Mouse (Mus musculus): ENCODE data around the gene Fam186a.
A peak's percentile ranks its signal among the peaks of the same experiment; 100 is the strongest.
"Not testable (repeated sequence)": the region's sequence is repeated elsewhere in the genome, so short reads cannot be mapped to it uniquely, and the experiment has no call there.

Fam186a gene

DNA sequence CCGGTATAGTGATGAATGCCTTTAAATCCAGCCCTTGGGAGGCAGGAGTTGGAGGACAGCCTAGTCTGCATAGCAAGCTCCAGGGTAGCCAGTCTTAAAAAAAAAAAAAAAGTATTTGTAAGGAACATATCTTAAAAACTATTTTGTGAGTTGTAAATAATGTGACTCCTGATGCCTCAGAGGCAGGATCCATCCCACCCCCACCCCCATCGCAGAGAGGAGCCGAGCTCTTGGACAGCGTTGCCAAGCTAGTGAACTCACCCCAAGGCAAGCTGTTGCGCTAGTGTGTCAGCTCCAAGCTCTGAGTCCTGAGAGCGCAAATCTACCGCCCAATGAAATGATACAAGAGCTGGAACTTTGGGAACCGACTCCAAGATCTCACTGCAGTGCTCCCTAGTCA, 35.6 kb downstream of the Fam186a start:
- no peak for DNase-seq

DNA sequence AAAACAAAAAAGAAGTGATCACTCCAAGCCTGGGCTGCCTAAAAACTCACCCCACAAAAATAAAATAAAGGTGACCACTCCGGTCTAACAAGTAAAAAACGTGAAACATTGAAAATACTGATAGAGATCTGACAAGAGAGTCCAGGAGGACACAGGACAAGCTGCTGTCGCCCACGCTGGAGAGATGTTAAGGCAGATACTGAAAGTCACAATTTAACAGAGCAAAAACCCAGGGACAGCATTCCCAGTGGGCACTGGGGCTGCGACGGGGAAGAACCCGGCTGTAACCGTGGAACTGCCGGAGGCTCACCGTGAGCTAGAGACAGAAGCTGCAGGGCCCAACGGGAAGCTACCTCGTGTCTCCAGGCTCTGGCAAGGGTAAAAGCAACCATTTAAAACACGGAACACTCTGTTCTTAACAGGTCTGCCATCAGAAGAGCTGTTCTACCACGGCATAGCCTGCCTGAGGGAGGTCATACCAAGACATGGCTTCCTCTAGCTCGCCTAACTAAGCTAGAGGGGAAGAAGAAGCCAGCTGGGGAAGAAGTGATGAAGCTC, 47.2 kb downstream of the Fam186a start:
- no peak for DNase-seq

DNA sequence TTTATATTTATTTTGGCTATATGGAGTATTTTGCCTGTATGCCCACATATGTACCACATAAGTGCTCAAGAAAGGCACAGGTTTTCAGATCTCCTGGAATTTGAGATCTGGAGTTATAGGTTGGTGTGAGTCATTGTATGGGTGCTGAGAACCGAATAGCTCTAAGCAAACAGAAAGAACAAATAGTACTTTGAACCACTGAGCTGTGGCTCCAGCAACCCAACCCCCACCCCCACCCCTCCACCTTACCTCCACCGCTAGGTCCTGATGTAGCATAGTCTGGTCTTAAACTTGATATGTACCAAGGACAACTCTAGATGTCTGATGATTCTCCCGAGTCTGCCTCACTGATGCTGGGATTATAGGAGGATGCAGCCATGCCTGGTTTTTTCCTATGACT, 49.6 kb downstream of the Fam186a start:
- no peak for DNase-seq

- no peak for DNase-seq
Observed at GRCm38 (mm10) chr15:99914613-99915012, 52.2 kb downstream of the Fam186a start.

- DNase-seq = no peak
Observed at GRCm38 (mm10) chr15:99911785-99912184, 55.1 kb downstream of the Fam186a start.

- DNase-seq = peak; percentile 49
Observed at GRCm38 (mm10) chr15:99909339-99909996, 57.4 kb downstream of the Fam186a start.

DNA sequence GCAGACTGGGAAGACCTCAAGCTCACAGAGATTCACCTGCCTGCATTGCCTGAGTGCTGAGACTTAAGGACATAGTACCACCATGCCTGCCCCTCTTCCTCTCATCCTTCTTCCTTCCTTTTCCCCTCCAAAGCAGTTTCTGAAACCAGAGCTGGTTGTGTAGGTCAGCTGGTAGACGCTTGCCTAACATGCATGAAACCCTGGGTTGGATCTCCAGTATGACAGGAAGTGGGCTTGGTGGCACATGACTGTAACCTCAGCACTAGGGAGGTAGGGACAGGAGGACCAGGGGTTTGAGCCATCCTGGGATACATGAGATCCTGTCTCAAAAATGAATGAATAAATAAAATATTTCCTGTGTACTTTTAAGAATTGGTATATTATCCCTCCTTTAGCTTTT, 59.3 kb downstream of the Fam186a start:
- no peak for DNase-seq

DNA sequence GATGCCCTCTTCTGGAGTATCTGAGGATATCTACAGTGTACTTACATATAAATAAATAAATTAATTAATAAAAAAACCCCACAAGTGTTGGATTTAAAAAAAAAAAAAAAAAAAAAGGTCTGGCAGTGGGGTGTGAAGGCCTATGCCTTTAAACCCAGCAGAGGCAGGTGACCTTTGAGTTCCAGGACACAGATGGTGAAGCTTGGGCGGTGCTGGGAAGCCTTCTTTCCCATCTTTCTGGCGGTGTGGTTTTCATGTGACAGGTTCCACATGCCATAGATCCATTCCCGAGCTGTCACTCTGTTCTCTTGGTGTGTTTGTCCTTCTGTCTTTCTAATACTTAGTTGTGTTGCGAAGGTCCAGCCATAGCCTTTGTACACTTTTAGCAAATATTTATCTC, 59.8 kb downstream of the Fam186a start:
- DNase-seq = no peak

DNA sequence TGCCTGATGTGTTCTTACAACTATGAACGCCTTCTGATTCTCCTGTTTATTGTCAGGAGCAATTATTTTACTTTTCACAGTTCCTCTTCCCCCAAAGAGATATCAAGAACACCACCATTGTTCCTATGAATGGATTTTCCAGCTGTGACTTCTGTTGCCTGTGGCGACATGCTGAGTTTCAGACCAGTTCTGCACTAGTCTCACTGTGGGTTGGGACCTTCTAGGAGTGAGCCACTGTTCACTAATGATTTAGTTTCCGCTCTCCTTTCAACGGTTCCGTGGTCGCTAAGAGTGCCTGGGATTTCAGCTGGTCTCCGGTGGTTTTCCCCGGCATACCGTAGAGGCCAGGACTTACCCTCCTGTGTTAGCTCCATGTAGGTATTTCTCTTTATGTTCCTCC, 62.0 kb downstream of the Fam186a start:
- no peak for DNase-seq

DNA sequence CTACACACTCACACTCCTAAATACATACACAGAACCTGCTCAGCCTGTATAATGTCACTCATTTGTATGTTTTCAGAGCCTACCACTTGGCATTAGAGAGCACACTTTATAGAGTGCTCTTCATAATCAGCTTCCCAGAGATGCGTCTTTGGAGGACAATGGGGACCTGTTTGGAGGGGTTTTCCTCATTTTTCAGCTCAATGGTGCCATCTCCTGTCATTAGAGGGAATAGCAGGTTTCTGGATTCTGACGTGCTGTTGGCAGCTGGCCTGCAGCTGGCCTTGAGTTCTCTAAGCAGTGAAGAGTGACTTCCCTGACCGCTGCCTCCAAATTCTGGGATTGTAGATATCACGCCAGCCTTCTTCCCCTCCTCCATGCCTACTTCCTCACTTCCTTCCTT, 62.5 kb downstream of the Fam186a start:
- peak; percentile 83 for DNase-seq

GRCm38 (mm10) chr15:99903227-99903626, 63.6 kb downstream of the Fam186a start:
- DNase-seq = no peak

DNA sequence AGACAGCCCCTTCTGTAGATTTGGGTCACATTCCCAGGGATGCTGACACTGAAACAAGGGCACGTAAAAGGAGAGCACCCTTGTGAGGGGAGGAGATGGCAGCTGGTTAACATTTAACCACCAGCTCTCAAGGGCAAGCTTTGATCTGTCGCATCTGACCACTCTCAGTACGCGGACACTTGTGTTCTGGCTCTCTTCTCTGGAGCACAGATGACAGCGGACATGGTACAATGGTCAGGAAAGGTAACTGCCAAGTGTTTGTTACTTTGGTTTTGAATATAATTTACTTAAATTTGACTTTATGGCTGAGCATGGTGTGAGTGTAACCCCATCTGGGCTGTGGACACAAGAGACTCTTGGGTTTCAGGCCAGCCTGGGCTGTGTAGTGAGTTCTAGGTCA, 64.1 kb downstream of the Fam186a start:
- peak; percentile 46 for DNase-seq

DNA sequence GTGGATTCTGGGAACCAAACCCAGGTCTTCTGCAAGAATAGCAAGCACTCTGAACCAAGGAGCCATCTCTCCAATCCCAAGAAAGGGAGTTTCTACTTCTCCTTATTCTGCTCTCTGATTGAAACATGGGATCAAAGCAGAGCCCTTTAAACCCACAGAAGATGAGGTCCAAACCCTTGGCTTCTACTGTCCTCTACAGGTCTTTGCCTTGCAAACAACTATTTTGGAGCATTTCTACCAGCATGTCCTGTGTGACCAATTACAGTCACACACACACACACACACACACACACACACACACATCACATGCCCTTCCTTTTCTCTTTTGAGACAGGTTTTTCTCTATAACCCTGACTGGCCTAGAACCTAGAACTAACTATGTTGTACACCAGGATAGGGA, 70.2 kb downstream of the Fam186a start:
- DNase-seq = no peak

- no peak for DNase-seq
Observed at GRCm38 (mm10) chr15:99891355-99891754, 75.5 kb downstream of the Fam186a start.

DNA sequence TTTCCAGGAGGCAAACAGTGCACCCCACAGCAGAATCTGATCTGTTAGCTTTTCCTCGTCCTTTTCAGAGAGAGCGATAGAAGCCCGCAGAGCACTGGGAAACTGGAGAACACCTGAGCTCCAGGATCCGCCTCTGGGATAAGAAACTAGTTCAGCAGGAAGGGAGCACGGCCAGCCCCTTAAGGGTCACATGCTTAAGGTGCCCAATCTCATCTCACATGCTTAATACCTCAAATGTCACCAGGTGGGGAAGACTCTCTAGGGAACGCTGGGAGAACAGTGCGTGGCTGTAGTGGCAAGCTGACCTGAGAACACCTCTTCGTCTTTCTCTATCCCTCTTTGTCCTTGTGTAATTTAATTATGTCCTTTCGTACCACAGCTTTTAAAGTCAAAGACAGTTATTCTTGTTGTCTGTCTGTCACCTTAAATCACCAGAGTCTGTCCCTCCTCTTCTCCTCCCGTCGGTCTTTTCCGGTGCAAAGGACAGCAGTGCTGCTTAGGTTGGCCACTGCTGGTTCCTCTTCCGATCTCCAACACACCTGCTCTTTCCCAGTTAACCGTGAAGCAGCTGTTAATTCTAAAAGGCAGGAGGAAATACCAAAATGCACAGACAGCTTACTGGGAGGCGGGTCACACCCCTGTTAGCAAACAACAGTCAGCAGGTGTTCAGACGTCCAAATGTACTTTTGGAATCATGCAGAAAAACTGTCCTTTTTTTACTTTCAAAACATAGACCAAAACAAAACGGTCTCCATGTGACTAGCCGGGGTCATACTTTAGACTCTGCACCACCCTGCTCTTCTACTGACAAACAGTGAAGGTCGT, 76.2 kb downstream of the Fam186a start:
- DNase-seq = peak; percentile 74

GRCm38 (mm10) chr15:99889275-99889874, 77.5 kb downstream of the Fam186a start:
- no peak for DNase-seq

GRCm38 (mm10) chr15:99887130-99887529, 79.7 kb downstream of the Fam186a start:
- DNase-seq = not testable (repeated sequence)

DNA sequence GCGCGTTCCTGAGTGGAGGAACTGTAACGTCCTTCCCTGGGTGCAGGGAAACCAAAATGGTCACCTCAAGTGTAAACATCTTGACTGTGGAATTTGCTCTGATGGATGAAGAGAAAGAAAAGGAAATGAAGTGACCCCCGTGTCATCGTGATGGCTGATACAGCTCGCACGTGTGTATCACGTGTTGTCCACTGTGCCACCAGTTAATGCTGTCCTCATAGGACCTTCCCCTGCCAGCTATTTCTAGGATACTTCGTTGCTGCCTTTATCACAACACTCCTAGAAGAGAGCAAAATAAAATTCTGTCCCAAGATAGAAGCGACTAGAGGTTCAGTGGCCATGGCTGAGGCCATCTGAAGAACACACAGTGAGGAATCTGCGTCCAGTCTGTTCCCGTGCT, 82.8 kb downstream of the Fam186a start:
- no peak for DNase-seq

GRCm38 (mm10) chr15:99878541-99878940, 88.3 kb downstream of the Fam186a start:
- no peak for DNase-seq

- DNase-seq = peak; percentile 95
Observed at GRCm38 (mm10) chr15:99875334-99875869, 91.5 kb downstream of the Fam186a start, which contains the start of gene Lima1. Gene Lima1 (minus strand): TSS chr15:99875456.

DNA sequence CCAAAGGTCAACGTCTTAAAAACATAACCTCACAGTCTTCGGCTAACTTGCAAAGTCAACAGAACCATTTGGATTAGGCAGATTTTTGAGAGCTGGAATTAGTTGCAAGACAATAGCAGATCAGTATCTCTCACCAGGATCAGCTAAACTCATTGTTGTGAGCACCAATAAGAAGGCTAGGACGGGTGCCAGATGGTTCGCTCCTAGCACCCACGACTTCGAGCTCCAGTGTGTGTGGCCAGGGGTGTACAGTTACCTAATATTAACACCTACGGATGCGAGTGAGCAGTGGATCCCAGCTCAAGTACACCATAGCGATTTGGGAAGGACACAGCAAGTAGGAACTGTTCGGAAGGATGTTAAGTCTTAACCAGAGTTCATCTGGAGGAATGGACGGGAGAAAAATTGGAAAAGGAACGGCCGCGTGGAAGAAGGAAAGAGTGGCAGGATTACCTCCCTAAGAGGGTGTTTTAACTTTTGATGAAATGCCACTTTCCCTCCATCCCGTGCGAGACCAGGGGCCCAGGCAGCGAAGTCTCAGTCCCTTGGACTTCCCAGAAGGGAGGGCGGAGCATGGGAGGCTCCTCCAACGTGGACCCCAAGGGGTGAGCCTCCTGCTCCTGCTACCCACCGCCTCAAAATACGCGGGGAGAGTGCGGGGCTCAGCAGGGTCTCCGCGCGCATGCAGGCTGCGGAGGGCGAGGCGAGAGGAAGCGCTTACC, 92.1 kb downstream of the Fam186a start:
- peak; percentile 50 for DNase-seq

DNA sequence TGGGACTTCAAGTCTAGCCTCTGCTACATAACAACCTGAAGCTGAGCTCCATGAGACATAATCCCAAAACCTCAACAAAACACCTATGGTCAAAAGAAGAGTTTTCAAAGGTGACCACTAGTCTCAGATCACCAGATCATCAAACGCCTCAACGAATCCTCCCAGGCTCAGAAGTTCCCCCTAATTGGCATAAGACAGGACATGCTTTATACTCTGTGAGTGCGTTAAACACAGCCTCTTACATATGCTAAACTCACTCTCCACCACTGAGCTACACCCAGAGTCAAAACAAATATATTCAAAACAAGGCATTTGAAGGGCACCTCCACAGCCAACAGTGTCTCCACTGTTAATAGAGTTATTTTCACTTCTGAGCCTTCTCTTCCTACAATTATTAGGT, 94.3 kb downstream of the Fam186a start:
- DNase-seq = no peak
